Mouse (Mus musculus): ENCODE results near the gene Serpinb6b. TPM values are rescaled to one million over a fixed set of nuclear protein-coding genes. Genes with fewer than 3 reads are reported as not detected.
A peak's percentile ranks its signal among the peaks of the same experiment; 100 is the strongest.
"Not testable (repeated sequence)": the region's sequence is repeated elsewhere in the genome, so short reads cannot be mapped to it uniquely, and the experiment has no call there.

The Serpinb6b gene
- polyA plus RNA-seq (2015; fragmentation: Nextera tagmentation; extraction: Ambion mirVana): 0.49 and 0.70 TPM in 2 replicates

DNA sequence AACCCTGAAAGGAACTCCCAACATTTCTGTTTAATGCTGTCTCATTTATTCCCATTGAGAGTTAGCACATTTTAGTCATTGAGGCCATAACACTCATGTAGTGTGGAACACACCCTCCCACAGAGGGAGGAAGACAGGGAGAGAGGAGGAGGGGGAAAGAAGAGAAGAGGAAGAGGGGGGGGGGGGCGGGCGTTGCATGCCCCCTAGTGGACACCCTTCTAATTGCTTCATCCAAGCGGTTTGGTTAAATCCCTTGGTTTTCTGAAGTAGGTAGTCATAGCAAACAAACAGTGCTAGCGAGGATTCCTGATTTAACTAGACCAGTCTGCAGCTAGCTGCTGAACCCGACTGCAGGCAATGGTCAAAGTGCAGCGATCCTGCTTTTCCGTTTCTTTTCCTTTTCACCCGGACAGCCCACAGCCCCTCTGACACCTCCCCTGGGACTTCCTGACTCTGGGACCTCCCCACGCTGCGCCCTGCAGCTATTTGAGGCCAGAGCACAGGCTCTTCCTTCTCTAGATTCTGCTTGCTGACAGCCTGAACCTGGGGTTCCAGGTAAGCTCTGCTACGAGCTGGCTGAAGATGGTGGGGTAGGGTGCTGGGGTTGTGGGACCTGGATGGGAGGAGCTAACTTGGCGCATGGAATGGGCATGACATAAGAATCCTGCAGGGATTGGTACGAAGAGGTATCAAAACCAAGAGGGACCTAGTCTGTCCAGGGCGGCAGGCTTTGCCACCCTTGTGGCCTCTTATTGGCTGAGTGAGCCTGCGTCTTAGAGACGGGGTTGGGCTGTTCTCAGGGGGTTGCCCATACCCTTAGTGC is at the start of gene Serpinb6b:
TSS of gene Serpinb6b (plus strand) at position 221 of the 823 bp plus-strand sequence.
- H3K4me3 ChIP-seq: no peak within 1 kb of the TSS; the same call in 1 of the 2 replicates
- WGBS: 59% methylated on average over 14 of the region's 16 CpGs
- ATAC-seq: 0 out of 2 replicates have a peak, but pooled peaks have one; percentile 21
- H3K27ac ChIP-seq: no peak within 1 kb of the TSS
- H3K4me1 ChIP-seq: no peaks in the 10 kb centered on the region
- no peak within 1 kb of the TSS for H3K9ac ChIP-seq
- H3K27me3 ChIP-seq: no peaks in the 10 kb centered on the region
- no peaks in the 10 kb centered on the region for H3K36me3 ChIP-seq (ENCODE audit: poor library complexity, severe bottlenecking)
- H3K4me2 ChIP-seq: peak within 1 kb of the TSS; percentile 26
- no peaks in the 10 kb centered on the region for H3K9me3 ChIP-seq (replicated peaks)

GRCm38 (mm10) chr13:32922622-32923021 is 42.4 kb upstream of the Serpinb6b start:
- H3K27me3 ChIP-seq: no peaks in the 10 kb centered on the region
- no peaks in the 10 kb centered on the region for H3K4me1 ChIP-seq
- H3K9ac ChIP-seq: no peak overlapping the region
- no peaks in the 10 kb centered on the region for H3K9me3 ChIP-seq (replicated peaks)
- H3K4me2 ChIP-seq: no peak overlapping the region
- H3K36me3 ChIP-seq (ENCODE audit: poor library complexity, severe bottlenecking): no peaks in the 10 kb centered on the region
- no peak overlapping the region for H3K4me3 ChIP-seq
- ATAC-seq: no peak
- H3K27ac ChIP-seq: no peak overlapping the region

DNA sequence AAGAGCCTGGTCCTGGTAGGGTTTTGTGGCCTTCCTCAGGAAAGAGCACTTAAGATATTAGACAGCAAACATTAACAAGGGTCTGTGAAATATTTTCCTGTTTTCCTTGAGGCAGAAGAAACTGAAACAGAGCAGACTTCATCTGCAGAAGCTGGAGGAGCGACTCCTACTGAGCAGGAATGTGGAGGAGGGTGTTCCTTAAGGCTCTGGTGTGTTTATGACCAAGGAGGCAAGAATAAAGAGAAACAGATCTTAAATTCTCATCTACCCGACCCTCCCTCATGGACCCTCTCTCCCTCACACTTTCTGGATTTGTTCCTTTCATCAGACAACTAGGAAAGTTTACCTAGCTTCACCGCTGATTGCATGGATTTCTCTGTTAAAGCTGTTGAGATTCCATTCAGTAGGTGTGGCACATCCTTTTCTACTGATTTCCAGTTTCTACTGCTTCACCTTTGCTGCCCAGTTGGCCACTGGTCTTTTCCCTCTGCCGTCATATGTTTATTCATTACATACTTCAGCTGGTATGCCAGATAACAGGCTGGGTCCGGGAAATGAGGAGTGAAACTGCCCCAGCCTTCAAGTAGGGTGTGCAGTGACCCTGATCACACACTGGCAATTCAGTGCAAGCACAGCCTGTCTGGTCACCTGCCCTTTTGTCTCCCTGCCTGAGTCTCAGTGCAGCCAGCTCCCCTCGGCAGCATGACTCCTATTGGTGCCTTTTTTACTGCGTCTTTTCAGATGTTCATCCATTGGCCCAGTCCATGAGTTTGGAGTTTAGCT is 40.2 kb upstream of the Serpinb6b start:
- H3K27me3 ChIP-seq: no peaks in the 10 kb centered on the region
- 68% methylated on average over 7 of the region's 7 CpGs for WGBS
- H3K4me3 ChIP-seq: no peak overlapping the region
- H3K27ac ChIP-seq: no peak overlapping the region
- H3K36me3 ChIP-seq (ENCODE audit: poor library complexity, severe bottlenecking): no peaks in the 10 kb centered on the region
- H3K9me3 ChIP-seq (replicated peaks): no peaks in the 10 kb centered on the region
- no peaks in the 10 kb centered on the region for H3K4me1 ChIP-seq
- no peak overlapping the region for H3K9ac ChIP-seq
- ATAC-seq: no peak
- H3K4me2 ChIP-seq: no peak overlapping the region

DNA sequence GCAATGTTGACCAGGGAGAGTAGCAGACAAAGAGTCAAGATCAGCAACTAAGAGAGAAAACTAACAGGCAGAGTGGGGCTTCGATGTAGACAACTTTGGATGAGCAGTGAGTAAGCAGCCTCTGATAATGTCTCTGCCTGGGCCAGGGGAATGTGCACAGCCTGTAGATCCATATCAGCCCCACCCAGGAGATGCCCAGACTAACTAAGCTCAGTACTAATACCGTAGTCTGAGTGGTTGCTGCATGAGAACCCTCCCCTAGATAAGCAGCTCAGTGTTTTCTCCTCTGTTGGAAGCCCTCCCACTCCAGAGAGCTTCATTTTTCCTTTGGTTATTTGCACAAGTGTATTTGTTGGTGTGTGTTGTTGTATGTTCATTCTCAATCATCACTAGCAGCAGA is 38.3 kb upstream of the Serpinb6b start:
- no peak overlapping the region for H3K9ac ChIP-seq
- H3K36me3 ChIP-seq (ENCODE audit: poor library complexity, severe bottlenecking): no peaks in the 10 kb centered on the region
- no peak for ATAC-seq
- no peaks in the 10 kb centered on the region for H3K4me1 ChIP-seq
- no peaks in the 10 kb centered on the region for H3K9me3 ChIP-seq (replicated peaks)
- no peak overlapping the region for H3K4me3 ChIP-seq
- WGBS: 98% methylated on average over 2 of the region's 2 CpGs
- no peak overlapping the region for H3K4me2 ChIP-seq
- no peak overlapping the region for H3K27ac ChIP-seq
- H3K27me3 ChIP-seq: no peaks in the 10 kb centered on the region

DNA sequence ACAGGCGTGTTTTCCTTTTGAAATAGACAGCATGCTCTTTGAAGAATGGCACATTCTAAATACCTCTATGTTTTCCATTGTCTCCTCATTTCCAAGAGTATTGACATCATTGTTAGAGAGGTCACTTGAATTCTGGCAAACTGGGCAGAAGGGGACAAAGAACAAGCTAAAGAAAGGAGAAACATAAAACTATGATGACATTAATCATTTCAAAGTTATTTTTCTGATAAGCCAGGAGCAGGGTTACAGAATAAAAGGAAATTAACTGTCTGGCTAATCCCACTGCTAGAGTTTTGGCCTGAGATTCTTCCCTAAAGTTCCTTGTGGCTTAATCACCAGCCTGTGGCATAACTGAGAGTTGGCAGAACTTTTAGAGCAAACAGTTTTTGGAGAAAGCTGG is 37.8 kb upstream of the Serpinb6b start:
- no peaks in the 10 kb centered on the region for H3K9me3 ChIP-seq (replicated peaks)
- H3K4me3 ChIP-seq: no peak overlapping the region
- no peaks in the 10 kb centered on the region for H3K36me3 ChIP-seq (ENCODE audit: poor library complexity, severe bottlenecking)
- ATAC-seq: no peak
- H3K27me3 ChIP-seq: no peaks in the 10 kb centered on the region
- no peak overlapping the region for H3K9ac ChIP-seq
- no peak overlapping the region for H3K27ac ChIP-seq
- 67% methylated on average over 1 of the region's 1 CpGs for WGBS
- H3K4me1 ChIP-seq: no peaks in the 10 kb centered on the region
- H3K4me2 ChIP-seq: no peak overlapping the region

DNA sequence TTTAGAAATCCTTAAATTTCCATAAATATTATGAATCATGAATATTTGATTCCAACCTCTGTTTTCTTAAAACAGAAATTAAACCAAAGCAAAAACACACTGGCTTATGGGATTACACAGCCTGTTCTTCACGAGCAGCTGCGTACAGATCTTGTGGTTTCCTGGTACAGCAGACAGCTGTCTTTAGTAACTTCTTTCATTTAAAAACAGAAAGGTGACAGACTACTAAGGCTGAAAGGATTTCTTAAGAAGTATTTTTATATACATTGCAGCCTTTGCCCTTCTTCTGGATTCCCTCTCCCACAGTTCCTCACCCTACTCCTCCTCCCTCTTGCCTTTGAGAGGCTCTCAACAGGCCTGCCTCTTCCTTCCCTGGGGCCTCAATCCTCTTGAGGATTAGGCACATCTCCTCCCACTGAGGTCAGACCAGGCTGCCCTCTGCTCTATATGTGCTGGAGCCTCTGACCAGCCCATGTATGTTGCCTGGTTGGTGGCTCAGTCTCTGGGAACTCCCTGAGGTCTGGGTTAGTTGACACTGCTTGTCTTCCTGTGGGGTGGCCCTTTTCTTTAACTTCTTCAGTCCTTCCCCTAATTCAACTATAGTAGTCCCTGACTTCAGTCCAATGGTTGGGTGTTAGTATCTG is 35.8 kb upstream of the Serpinb6b start:
- Histone ChIP-seq H3K4me3 (no peak overlapping the region), H3K36me3 (ENCODE audit: poor library complexity, severe bottlenecking) (no peaks in the 10 kb centered on the region), H3K4me2 (no peak overlapping the region), H3K27me3 (no peaks in the 10 kb centered on the region), H3K27ac (no peak overlapping the region), H3K9ac (no peak overlapping the region), H3K9me3 (replicated peaks) (no peaks in the 10 kb centered on the region), H3K4me1 (no peaks in the 10 kb centered on the region)
- 80% methylated on average over 2 of the region's 2 CpGs for WGBS
- no peak for ATAC-seq

GRCm38 (mm10) chr13:32934706-32935381 is 30.2 kb upstream of the Serpinb6b start:
- no peak overlapping the region for H3K27ac ChIP-seq
- no peak for ATAC-seq

GRCm38 (mm10) chr13:32938275-32938674 is 26.7 kb upstream of the Serpinb6b start:
- ATAC-seq; H3K9me3 ChIP-seq (replicated peaks); H3K4me1 ChIP-seq; H3K9ac ChIP-seq; H3K4me2 ChIP-seq; H3K27me3 ChIP-seq; H3K36me3 ChIP-seq (ENCODE audit: poor library complexity, severe bottlenecking); H3K27ac ChIP-seq; H3K4me3 ChIP-seq: not testable (repeated sequence)
- WGBS: 82% methylated on average over 4 of the region's 4 CpGs

More at GRCm38 (mm10) chr13:32934706-32935381, 30.2 kb upstream of the Serpinb6b start:
- H3K4me1 ChIP-seq: no peaks in the 10 kb centered on the region
- WGBS: 50% methylated on average over 1 of the region's 1 CpGs
- H3K27me3 ChIP-seq: no peaks in the 10 kb centered on the region
- no peaks in the 10 kb centered on the region for H3K9me3 ChIP-seq (replicated peaks)
- H3K9ac ChIP-seq: no peak overlapping the region
- no peaks in the 10 kb centered on the region for H3K36me3 ChIP-seq (ENCODE audit: poor library complexity, severe bottlenecking)
- H3K4me3 ChIP-seq: no peak overlapping the region
- H3K4me2 ChIP-seq: no peak overlapping the region

- H3K36me3 ChIP-seq (ENCODE audit: poor library complexity, severe bottlenecking); H3K4me3 ChIP-seq; H3K4me1 ChIP-seq; H3K27me3 ChIP-seq; H3K4me2 ChIP-seq; H3K27ac ChIP-seq; H3K9ac ChIP-seq; H3K9me3 ChIP-seq (replicated peaks); ATAC-seq: not testable (repeated sequence)
- 84% methylated on average over 3 of the region's 3 CpGs for WGBS
Measured at GRCm38 (mm10) chr13:32939191-32939590, 25.8 kb upstream of the Serpinb6b start.

DNA sequence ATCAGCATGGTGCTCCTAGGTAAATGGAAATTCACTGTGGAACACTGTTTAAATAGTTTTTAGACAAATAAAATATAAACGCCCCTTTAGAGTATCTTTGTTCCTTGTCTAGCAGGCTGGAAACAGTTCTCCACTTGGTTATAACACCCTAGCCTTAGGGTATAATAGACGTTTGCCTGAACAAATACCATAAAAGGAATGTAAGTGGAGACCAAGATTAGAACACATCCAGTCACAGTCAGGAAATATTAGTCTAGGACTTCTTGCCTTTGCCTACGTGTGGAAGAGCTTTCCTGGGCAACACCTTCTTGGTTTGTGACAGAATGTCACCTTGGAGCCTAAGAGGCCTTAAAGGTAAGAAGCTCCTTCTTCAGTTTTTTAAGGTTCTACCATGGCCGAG is 8.5 kb upstream of the Serpinb6b start:
- 69% methylated on average over 4 of the region's 4 CpGs for WGBS
- Histone ChIP-seq H3K36me3 (ENCODE audit: poor library complexity, severe bottlenecking) (no peaks in the 10 kb centered on the region), H3K27ac (no peak overlapping the region), H3K4me3 (no peak overlapping the region), H3K9me3 (replicated peaks) (no peaks in the 10 kb centered on the region), H3K4me1 (no peaks in the 10 kb centered on the region), H3K9ac (no peak overlapping the region), H3K27me3 (no peaks in the 10 kb centered on the region), H3K4me2 (no peak overlapping the region)
- no peak for ATAC-seq

DNA sequence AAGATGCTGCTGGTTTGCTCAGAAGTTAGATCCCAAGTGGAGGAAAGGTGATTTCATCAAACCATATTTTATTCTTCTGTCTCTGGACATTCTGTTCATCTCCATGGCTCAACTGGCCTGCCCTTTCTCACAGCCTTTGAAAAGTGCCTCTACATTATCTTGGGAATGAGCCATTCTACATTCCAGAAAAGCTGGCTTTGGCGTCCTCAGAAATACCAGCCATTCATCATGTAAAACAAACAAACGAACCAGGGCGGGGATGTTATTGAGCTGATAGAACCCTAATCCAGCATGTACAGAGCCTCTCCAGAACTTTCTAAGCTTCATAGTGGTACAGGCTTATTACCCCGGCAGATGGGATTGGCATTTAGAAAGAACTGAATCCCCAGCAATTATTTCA is 7.1 kb upstream of the Serpinb6b start:
- H3K4me1 ChIP-seq: no peaks in the 10 kb centered on the region
- ATAC-seq: no peak

DNA sequence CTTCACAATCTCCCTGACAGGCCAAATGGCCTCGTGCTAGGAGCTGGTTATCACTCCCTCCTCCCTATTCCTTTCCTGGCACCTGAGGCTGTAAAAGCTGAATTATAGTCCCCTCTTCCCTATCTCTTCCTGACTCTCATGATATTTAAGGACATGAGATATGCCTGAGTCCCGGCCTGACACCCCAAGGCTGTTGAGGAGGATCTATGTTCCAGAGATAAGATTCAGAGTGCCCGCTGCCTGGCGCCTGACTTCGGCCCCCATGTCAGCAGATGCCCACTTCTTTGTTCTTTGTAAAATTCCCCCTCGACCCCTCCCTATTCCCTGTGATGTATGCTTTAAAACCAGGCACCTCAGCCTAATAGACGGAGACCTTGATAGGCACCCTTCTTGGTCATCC is 6.5 kb upstream of the Serpinb6b start:
- 92% methylated on average over 7 of the region's 7 CpGs for WGBS
- not testable (repeated sequence) for H3K4me3 ChIP-seq; H3K27me3 ChIP-seq; H3K27ac ChIP-seq; H3K9ac ChIP-seq; ATAC-seq; H3K36me3 ChIP-seq (ENCODE audit: poor library complexity, severe bottlenecking); H3K4me1 ChIP-seq; H3K4me2 ChIP-seq; H3K9me3 ChIP-seq (replicated peaks)

More for the DNA sequence above, 7.1 kb upstream of the Serpinb6b start:
- Histone ChIP-seq H3K27ac (no peak overlapping the region), H3K9me3 (replicated peaks) (no peaks in the 10 kb centered on the region), H3K27me3 (no peaks in the 10 kb centered on the region), H3K9ac (no peak overlapping the region), H3K4me3 (no peak overlapping the region), H3K4me2 (no peak overlapping the region), H3K36me3 (ENCODE audit: poor library complexity, severe bottlenecking) (no peaks in the 10 kb centered on the region)
- 89% methylated on average over 4 of the region's 4 CpGs for WGBS
